Mouse (Mus musculus): Measurements from ENCODE around the gene Olfr1434.
"Not testable (repeated sequence)": the region's sequence is repeated elsewhere in the genome, so short reads cannot be mapped to it uniquely, and the experiment has no call there.

Olfr1434 gene

GRCm38 (mm10) chr19:12279554-12279953 lies at the start of gene Olfr1434:
TSS of gene Olfr1434 (plus strand) at chr19:12279854.
- DNase-seq = no peak

GRCm38 (mm10) chr19:12232496-12232895 lies 47.2 kb upstream of the Olfr1434 start, which contains the start of gene Olfr1432:
TSS of gene Olfr1432 (minus strand) at chr19:12232596.
- DNase-seq = not testable (repeated sequence)

- no peak for DNase-seq
Observed at GRCm38 (mm10) chr19:12241559-12241958, 38.1 kb upstream of the Olfr1434 start, which contains the start of gene Olfr262. TSS of gene Olfr262 (minus strand) at chr19:12241659.

- no peak for DNase-seq
Observed at GRCm38 (mm10) chr19:12260732-12261131, 18.9 kb upstream of the Olfr1434 start, which contains the start of gene Olfr235. TSS of gene Olfr235 (plus strand) at chr19:12261032.

GRCm38 (mm10) chr19:12292979-12293378 lies 13.3 kb downstream of the Olfr1434 start:
- no peak for DNase-seq

- DNase-seq = not testable (repeated sequence)
Observed at GRCm38 (mm10) chr19:12299030-12299429, 19.4 kb downstream of the Olfr1434 start, which contains the start of gene Olfr1436. TSS of gene Olfr1436 (minus strand) at chr19:12299130.

GRCm38 (mm10) chr19:12325001-12325400 lies 45.3 kb downstream of the Olfr1434 start, which contains the start of gene Olfr1437:
TSS of gene Olfr1437 (minus strand) at chr19:12325101.
- no peak for DNase-seq

Data from B cell, adult 2 months (primary cell).